Mouse (Mus musculus): ENCODE results near the gene Chrm3. TPM values are rescaled to one million over a fixed set of nuclear protein-coding genes. Genes with fewer than 3 reads are reported as not detected.

Chrm3 gene
- polyA plus RNA-seq, 1 experiment, result 0.61 TPM

DNA sequence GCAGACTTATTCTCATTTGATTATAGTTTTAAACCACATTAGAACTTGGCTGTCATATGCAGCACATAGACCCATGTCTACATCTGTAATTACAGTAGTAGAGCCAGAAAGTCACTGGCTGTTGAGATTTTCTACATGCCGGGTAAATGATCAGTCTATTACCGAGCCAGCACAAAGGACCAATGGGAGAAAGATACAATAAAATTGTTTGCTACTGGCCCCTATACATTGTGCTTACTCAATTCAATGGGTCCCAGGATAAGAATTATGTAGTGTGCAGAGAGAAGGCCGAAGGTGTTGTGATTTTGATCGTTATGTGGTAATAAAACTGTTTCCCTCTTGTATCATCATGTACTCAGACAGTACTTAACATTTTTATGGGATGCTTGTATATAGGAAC is 27.9 kb downstream of the Chrm3 start:
- Histone ChIP-seq H3K4me1 (ENCODE audit: control insufficient read depth, insufficient read depth, low read length) (no peaks in the 10 kb centered on the region), H3K27ac (ENCODE audit: insufficient read depth, low read length) (no peak overlapping the region), H3K4me3 (ENCODE audit: insufficient read depth, low read length) (no peak overlapping the region)
- no peak for TF ChIP-seq CTCF (IDR thresholded peaks at IDR 0.05; ENCODE audit: borderline replicate concordance, insufficient read depth, low read length)

DNA sequence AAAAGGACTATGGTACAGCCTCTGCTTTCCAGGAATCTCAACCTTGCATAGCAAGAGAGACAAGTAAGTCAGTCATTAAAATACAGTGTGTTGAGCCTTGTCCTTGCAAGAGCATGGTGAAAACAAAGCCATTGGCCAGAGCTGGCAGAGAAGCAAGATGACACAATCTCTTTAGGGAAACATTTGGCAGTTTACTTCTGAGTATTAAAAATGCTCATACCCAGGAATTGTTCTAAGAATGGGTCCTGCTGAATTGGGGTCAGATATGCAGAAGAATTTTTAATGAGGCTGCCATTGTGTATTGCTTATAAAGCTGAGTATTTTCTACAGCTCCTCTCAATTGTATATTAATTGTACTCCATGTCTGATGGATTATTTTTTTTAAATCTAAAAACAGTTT is 50.8 kb downstream of the Chrm3 start:
- Histone ChIP-seq H3K4me3 (ENCODE audit: insufficient read depth, low read length) (no peak overlapping the region), H3K27ac (ENCODE audit: insufficient read depth, low read length) (no peak overlapping the region), H3K4me1 (ENCODE audit: control insufficient read depth, insufficient read depth, low read length) (no peaks in the 10 kb centered on the region)
- TF ChIP-seq CTCF (IDR thresholded peaks at IDR 0.05; ENCODE audit: borderline replicate concordance, insufficient read depth, low read length) (no peak), POLR2A (IDR thresholded peaks at IDR 0.05; ENCODE audit: low read depth, low read length) (no peak)

DNA sequence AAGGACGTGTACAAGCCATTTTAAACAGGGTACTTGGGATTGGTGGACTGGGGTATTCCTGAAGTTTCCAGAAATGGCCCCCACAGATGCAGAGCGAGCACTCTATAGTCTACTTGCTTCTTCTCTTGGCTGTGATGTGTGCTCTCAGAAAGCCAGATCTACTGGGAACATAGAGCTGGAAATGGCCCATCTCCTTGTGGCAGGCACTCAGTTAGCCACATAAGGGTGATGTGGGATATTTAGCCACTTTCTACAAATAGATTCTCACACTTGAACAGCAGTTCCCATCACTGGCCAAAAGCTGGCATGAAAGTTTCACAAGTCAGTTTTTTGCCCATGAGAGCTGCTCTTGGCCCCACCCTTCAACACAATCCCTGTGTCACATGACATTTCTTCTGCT is 65.5 kb downstream of the Chrm3 start:
- no peak overlapping the region for H3K27ac ChIP-seq (ENCODE audit: insufficient read depth, low read length)
- no peak overlapping the region for H3K4me3 ChIP-seq (ENCODE audit: insufficient read depth, low read length)
- TF ChIP-seq POLR2A (IDR thresholded peaks at IDR 0.05; ENCODE audit: low read depth, low read length) (no peak), CTCF (IDR thresholded peaks at IDR 0.05; ENCODE audit: borderline replicate concordance, insufficient read depth, low read length) (no peak)
- no peaks in the 10 kb centered on the region for H3K4me1 ChIP-seq (ENCODE audit: control insufficient read depth, insufficient read depth, low read length)

DNA sequence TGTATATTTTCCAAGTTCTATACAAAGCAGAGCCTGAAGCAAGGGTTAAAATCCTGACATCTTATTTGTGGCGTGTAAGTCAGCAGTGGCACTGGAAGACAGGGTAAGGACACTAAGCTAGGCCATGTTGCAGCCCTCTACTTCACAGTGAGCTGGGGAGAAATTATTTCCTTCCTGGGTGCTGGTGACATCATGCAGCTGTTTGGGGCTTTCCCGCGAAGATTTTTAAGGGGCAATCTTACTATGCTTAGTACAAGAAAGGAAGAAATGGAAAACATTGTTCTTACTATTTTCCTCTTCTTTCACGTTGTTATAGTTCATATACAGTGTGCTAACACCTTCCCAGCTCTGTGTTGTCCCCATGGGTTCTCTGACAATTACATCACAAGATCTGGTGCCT is 76.3 kb downstream of the Chrm3 start:
- H3K4me1 ChIP-seq (ENCODE audit: control insufficient read depth, insufficient read depth, low read length), result no peaks in the 10 kb centered on the region
- H3K4me3 ChIP-seq (ENCODE audit: insufficient read depth, low read length), result no peak overlapping the region
- no peak for TF ChIP-seq CTCF (IDR thresholded peaks at IDR 0.05; ENCODE audit: borderline replicate concordance, insufficient read depth, low read length)
- TF ChIP-seq POLR2A (IDR thresholded peaks at IDR 0.05; ENCODE audit: low read depth, low read length), result no peak
- H3K27ac ChIP-seq (ENCODE audit: insufficient read depth, low read length), result no peak overlapping the region

GRCm38 (mm10) chr13:10274907-10275306 is 85.7 kb downstream of the Chrm3 start:
- TF ChIP-seq CTCF (IDR thresholded peaks at IDR 0.05; ENCODE audit: borderline replicate concordance, insufficient read depth, low read length) (no peak), POLR2A (IDR thresholded peaks at IDR 0.05; ENCODE audit: low read depth, low read length) (no peak)
- no peak overlapping the region for H3K27ac ChIP-seq (ENCODE audit: insufficient read depth, low read length)
- H3K4me3 ChIP-seq (ENCODE audit: insufficient read depth, low read length), result no peak overlapping the region
- H3K4me1 ChIP-seq (ENCODE audit: control insufficient read depth, insufficient read depth, low read length), result no peaks in the 10 kb centered on the region

GRCm38 (mm10) chr13:10263784-10264183 is 96.9 kb downstream of the Chrm3 start:
- no peaks in the 10 kb centered on the region for H3K4me1 ChIP-seq (ENCODE audit: control insufficient read depth, insufficient read depth, low read length)
- TF ChIP-seq CTCF (IDR thresholded peaks at IDR 0.05; ENCODE audit: borderline replicate concordance, insufficient read depth, low read length) (no peak), POLR2A (IDR thresholded peaks at IDR 0.05; ENCODE audit: low read depth, low read length) (no peak)
- no peak overlapping the region for H3K4me3 ChIP-seq (ENCODE audit: insufficient read depth, low read length)
- H3K27ac ChIP-seq (ENCODE audit: insufficient read depth, low read length), result no peak overlapping the region

DNA sequence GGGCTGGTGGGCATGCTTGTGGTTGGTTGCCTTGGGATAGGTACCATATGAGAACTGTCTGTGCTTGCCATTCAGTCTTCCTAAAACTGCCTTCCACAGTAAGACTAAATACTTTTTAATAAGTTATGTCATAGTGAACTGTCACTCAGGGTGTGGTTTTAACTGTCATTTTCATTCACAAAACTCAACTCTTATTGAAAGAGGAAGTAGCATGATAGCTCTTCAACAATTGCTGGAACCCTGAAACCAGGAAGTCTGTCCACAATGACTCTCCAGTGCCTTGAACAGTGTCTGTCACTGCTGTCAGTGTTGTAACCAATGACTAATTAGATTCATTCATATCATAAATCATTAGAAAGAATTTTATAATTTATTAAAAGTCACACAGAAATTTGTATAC is 107.6 kb downstream of the Chrm3 start:
- H3K4me1 ChIP-seq (ENCODE audit: control insufficient read depth, insufficient read depth, low read length), result no peaks in the 10 kb centered on the region
- TF ChIP-seq CTCF (IDR thresholded peaks at IDR 0.05; ENCODE audit: borderline replicate concordance, insufficient read depth, low read length) (no peak), POLR2A (IDR thresholded peaks at IDR 0.05; ENCODE audit: low read depth, low read length) (no peak)
- H3K27ac ChIP-seq (ENCODE audit: insufficient read depth, low read length), result no peak overlapping the region
- no peak overlapping the region for H3K4me3 ChIP-seq (ENCODE audit: insufficient read depth, low read length)

DNA sequence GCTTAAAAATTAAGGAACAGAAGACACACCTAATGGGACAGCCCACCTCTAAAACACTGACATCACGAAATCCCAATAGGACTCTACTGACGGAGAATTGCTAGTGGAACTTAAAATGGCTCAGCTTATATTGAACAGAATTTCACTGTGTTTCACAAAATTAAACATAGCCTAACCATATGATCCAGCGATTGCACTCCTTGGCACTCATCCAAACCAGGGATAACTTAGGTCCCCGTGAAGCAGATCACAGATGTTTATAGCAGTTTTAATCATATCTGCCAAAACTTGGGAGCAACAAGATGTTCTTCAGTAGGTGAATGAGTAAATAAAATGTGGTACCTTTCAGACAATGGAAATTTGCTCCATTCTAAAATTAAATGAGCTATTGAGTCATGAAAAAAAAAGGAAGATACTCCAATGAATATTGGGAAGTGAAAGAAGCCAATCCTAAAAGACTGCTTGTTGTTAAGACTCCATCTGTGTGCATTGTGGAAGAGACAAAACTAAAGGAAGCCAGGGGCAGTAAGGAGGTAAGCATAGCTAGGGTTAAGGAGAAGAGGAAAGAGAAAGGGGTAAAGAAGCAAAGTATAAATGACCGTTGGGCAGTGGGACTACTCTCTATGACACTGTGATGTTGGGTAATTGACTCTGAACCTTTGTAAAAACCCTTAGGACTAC is 109.0 kb downstream of the Chrm3 start:
- Histone ChIP-seq H3K4me3 (ENCODE audit: insufficient read depth, low read length) (no peak overlapping the region), H3K4me1 (ENCODE audit: control insufficient read depth, insufficient read depth, low read length) (no peaks in the 10 kb centered on the region), H3K27ac (ENCODE audit: insufficient read depth, low read length) (no peak overlapping the region)
- TF ChIP-seq POLR2A (IDR thresholded peaks at IDR 0.05; ENCODE audit: low read depth, low read length) (no peak), CTCF (IDR thresholded peaks at IDR 0.05; ENCODE audit: borderline replicate concordance, insufficient read depth, low read length) (no peak)

DNA sequence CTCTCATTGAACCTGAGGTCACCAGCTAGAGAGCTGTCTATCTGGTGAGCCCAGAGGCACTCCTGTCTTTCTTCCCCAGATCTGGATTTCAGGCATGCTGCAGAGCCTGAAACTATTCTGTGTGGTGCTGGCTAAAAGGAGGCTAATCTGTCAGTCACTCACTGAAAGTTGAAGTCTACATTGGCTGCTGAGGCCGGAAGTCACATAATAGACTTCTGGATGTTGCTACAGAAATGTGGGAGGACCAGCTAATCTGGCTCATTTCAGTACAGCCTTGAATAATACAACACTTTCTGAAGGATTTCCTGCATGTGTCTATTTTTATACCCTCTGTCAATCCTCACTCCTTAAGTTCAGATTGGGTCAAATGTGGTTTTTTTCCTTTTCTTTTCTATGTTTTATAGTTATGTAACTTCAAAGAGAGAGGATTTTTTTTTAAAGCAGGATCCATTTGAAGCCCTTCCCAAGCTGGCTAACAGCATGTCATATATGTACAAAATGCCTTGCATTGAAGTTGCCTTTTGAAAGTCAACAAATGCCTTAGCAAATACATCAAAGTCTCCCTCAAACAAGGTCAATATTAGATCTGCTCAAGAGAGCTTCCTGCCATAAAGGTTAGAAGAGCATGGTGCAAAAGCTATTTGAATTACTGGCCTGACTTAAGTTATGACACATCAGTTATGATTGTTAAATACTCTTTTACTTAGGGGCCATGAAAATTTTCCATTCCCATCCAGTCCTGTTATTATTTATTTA is 116.2 kb downstream of the Chrm3 start:
- Histone ChIP-seq H3K4me3 (ENCODE audit: insufficient read depth, low read length) (no peak overlapping the region), H3K4me1 (ENCODE audit: control insufficient read depth, insufficient read depth, low read length) (no peaks in the 10 kb centered on the region), H3K27ac (ENCODE audit: insufficient read depth, low read length) (no peak overlapping the region)
- no peak for TF ChIP-seq CTCF (IDR thresholded peaks at IDR 0.05; ENCODE audit: borderline replicate concordance, insufficient read depth, low read length)
- no peak for TF ChIP-seq POLR2A (IDR thresholded peaks at IDR 0.05; ENCODE audit: low read depth, low read length)

- Histone ChIP-seq H3K4me1 (ENCODE audit: control insufficient read depth, insufficient read depth, low read length) (no peaks in the 10 kb centered on the region), H3K27ac (ENCODE audit: insufficient read depth, low read length) (no peak overlapping the region), H3K4me3 (ENCODE audit: insufficient read depth, low read length) (no peak overlapping the region)
- TF ChIP-seq CTCF (IDR thresholded peaks at IDR 0.05; ENCODE audit: borderline replicate concordance, insufficient read depth, low read length) (no peak), POLR2A (IDR thresholded peaks at IDR 0.05; ENCODE audit: low read depth, low read length) (no peak)
Observed at GRCm38 (mm10) chr13:10240238-10240637, 120.4 kb downstream of the Chrm3 start.

Data from embryonic fibroblast, embryonic 13.5 days (primary cell).